Mouse (Mus musculus): Measurements from ENCODE around the gene Pank1.

DNA sequence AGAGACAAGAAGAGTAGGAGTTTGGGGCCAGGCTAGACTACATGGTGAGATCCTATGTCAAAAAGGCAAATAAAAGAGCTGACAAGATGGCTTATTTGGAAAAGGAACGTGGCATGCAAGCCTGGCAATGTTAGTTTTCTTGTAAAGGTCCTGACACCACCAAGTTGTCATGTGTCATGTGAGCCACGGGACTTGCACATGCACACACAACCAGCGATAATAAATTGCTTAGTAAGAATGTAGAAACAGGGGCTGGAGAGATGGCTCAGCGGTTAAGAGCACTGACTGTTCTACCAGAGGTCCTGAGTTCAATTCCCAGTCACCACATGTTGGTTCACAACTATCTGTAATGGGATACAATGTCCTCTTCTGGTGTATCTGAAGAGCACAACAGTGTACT is 7.1 kb upstream of the Pank1 start:
- TF ChIP-seq CTCF (IDR thresholded peaks at IDR 0.05; ENCODE audit: low read depth, low read length) (no peak), POLR2A (IDR thresholded peaks at IDR 0.05; ENCODE audit: borderline replicate concordance, low read depth, low read length) (no peak)
